Mouse (Mus musculus) gastrocnemius, postnatal 14 days (tissue): Measurements from ENCODE around the gene Gm49403. TPM values are rescaled to one million over a fixed set of nuclear protein-coding genes. Genes with fewer than 3 reads are reported as not detected.
"Not testable (repeated sequence)": the region's sequence is repeated elsewhere in the genome, so short reads cannot be mapped to it uniquely, and the experiment has no call there.

ENCODE experiments used
- DNase-seq: peaks from one replicate; pipeline ENCODE4 v3.0.0; 2021; ENCODE audit warnings: mixed read lengths
- intact Hi-C: fragments of 180-260 bp; cut with DNase I; formaldehyde crosslinking; loops from one replicate; pipeline ENCODE4 v1.15.1; 2025; ENCODE audit warnings: low total_unique reads
- long read RNA-seq, 2 experiments: library from polyadenylated mRNA; stranded (forward); transcript quantifications; one replicate each; pipeline ENCODE4 v2.0.0; 2021
- total RNA-seq, 2 experiments: library from RNA; stranded (reverse); gene quantifications; 2 replicates each; pipeline ENCODE4 v1.2.3; 2021

Gm49403 gene
- not detected for total RNA-seq
- long read RNA-seq, experiment 1 = 0 reads
- long read RNA-seq, experiment 2 = 0 reads

DNA sequence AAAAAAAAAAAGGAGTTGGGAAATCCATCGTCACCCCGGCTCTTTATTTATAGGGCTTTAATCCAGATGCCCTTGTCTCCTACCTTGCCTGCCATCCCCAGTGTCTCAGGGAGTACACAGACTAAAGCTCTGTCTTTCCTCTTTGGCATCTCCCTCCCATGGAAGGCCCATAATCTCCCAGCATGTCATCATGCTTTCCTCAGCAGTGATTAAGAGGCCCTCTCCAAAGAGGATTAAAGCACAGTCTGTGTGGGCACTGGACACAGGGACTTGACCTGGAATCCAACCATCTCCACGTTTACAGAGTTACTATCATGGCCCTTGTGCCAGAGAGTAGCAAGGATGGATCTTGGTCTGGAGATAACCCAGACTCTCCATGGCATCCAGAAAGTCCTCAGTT lies at the start of gene Gm49403, which contains the start of gene Lbhd1:
Gm49403 (plus strand) TSS at position 315 of the 400 bp plus-strand sequence.
Lbhd1 (plus strand) TSS at position 117 of the 400 bp plus-strand sequence.
- DNase-seq = no peak
- intact Hi-C loops = no loop called here

DNA sequence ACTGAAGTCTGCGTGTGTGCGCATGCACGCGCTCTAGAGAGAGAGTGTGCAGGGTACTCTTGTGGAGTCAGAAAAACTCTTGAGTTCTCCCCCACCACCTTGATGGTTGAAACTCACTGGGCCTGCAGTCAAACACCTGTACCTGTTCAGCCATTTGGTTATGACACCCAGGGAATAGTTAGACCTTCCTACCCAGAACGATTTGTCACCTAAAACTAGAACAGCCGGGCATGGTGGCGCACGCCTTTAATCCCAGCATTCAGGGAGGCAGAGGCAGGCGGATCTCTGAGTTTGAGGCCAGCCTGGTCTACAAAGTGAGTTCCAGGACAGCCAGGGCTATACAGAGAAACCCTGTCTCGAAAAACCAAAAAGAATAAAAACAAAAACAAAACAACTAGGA lies 47.4 kb upstream of the Gm49403 start:
- intact Hi-C loops, DNase-seq: not testable (repeated sequence)

DNA sequence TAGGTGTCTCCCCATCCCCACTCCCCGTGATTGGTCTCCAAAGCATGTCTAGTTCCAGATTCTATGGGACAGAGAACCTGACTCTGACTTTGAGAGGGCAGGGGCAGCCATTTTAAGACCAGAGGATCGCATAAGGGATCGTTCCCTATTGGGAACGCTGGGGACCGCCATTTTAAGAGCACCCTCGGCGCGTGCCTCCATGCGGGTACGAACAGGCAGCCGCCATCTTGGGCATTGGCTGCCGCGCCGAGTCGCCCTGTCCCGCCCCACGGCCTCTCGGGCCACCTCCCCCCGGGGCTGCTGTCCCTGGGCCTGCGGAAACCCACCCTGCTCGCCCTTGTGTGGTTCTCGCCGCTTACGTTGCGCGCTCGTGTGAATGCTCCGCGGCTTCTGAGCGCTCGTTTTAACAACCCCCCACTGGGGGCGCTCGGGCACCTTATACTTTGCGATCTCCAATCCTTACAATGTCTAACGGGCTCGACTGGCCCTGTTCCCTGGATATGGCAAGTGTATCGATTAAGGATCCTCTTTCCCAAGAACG lies 46.4 kb upstream of the Gm49403 start, which contains the start of gene Bscl2:
Bscl2 (plus strand) TSS at position 217 of the 541 bp plus-strand sequence.
- peak; percentile 82 for DNase-seq
- intact Hi-C loops = no loop called here

DNA sequence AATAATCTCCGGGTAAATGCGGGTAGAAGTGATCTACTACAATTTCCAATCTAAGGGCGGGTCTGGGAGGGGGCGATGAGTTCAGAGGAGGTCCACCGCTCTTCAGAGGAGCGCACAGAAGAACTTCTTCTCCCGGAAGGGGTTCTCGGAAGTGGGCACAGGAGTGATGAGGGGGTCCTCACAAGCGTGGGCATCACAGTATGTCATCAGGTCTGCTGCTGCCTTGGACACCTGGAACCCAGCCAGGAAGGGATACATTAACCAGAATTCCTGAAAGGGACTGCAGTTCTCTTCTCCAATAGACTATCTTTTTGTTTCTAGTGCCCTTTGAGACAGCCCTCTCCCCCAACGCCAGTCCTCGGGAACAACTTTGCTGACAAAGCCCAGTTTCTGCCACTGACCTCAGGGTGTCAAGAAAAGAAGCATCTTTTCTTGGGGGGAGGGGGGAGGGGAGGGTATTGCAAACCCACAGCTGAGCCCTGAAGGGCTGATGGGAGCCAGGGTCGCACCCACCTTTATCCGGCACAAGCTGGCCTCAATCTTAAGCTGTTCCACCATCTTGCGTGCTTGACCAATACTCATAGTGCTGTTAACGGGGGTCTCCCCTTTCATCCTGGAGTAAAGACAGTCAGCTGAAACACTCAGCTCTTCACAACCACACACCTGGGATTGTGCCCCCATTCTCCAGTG lies 45.5 kb upstream of the Gm49403 start:
- intact Hi-C loops = no loop called here
- DNase-seq = peak; percentile 38

DNA sequence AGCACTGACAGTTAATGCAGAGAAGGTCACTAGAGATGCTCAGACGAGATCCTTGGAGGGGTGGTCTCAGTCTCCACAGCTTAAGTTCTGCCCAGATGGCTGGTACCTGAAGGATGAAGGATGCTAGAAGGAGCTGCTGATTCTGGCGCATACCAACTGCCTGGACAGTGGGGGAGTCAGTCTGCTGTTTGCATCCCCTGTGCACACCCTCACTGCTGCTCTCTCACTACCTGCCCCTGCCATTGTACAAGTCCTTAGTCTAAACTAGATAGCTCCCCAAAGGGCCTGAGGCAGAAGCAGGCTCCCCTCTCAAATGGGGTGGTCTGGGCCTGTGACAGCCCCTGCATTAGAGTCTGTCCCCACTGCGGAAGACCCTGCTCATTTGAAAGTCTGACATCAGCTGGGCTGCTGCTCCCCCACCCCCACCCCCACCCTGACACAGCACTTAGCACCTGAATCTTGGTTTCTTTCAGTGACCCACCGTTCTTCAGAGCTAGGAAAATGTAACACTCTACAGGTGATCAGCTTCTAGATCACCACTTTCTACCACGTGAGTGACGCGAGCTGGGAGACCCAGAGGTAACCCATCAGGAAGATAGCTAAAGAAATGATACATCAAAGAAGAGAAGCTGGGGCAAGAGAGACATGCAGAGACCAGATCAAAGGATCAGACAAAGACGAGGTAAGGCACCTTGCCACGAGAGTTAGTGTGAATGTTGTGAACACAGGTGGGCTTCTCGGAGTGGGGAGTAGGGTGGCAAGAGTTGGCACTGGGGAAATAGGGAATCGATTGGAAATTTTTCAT lies 44.4 kb upstream of the Gm49403 start, which contains the start of gene Gng3:
Gng3 (minus strand) TSS at position 92 of the 805 bp plus-strand sequence.
- no peak for DNase-seq
- intact Hi-C loops = no loop called here

DNA sequence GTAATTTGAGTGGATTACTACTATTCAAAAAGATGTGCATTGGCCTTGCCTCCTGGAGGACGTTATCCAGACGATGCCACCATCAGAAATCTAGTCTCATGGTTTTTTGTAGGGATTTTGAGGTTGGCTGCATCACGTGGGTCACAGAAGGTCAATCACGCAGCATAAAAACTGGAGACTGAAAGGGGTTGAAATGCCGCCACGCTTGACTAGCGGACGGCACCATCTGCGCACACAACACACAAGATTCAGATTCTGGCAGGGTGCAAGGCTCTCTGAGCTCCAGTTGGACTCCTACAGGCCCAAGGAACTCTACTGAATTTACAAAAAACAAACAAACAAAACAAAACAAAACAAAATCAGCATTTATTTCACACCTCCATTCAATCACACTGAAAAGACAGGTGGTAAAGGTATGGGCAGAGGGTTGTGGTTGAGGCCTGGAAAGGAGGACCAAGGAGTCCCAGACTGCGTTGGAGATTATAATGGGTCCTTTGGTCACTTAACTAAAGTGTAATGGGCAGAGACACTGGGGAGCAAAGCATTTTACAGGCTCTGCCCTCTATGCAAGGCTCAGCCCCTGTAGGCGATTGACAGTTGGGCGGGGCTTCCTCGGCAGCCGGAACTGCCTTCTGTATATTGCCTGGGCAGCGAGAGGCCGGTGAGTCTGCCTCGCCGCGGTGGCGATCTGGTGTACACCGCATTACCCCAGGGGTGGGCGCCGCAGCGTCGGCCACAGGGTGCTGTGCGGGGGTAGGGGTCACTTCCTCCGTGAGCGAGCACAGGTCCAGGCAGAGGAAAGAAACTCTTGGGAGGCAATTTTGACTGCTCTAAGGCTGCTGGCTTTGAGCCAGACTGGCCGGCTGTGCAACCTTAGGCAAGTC lies 43.6 kb upstream of the Gm49403 start:
- intact Hi-C loops = no loop called here
- peak; percentile 76 for DNase-seq

DNA sequence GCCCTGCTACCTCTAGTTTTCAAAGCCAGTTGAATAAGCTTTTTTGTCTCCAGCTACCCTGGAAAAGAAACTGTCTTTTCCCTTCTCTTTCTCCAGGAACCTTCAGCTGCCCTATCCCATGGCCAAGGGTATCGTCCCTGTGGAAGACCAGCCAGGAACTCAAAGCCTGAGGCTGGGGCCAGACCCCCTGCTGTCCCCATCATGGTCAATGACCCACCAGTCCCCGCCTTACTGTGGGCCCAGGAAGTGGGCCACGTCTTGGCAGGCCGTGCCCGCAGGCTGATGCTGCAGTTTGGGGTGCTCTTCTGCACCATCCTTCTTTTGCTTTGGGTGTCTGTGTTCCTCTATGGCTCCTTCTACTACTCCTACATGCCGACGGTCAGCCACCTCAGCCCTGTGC lies 42.7 kb upstream of the Gm49403 start:
- DNase-seq = no peak
- intact Hi-C loops = no loop called here

DNA sequence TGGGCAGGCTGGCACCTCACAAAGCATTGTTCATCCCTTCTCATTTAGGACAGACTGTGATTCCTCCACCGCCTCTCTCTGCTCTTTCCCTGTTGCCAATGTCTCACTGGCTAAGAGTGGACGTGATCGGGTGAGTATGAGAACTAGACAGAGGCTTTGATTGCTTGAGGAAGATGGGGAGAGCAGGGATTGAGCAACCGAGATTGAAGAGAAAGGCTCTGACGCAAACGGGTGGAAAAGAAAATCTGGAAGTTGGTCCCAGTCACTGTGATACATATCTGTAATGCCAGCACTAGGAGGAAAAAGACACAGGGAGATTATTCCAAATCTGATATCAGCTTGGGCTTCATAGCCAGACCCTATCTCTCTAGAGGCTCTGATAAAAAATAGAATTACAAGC lies 40.8 kb upstream of the Gm49403 start:
- no peak for DNase-seq
- intact Hi-C loops = no loop called here

GRCm38 (mm10) chr19:8844371-8845129 lies 39.2 kb upstream of the Gm49403 start:
- intact Hi-C loops = loop anchor here (5.0 kb wide), 2 partner anchors 118 to 263 kb away; no protein-coding TSS in a partner anchor
- peak; percentile 76 for DNase-seq

DNA sequence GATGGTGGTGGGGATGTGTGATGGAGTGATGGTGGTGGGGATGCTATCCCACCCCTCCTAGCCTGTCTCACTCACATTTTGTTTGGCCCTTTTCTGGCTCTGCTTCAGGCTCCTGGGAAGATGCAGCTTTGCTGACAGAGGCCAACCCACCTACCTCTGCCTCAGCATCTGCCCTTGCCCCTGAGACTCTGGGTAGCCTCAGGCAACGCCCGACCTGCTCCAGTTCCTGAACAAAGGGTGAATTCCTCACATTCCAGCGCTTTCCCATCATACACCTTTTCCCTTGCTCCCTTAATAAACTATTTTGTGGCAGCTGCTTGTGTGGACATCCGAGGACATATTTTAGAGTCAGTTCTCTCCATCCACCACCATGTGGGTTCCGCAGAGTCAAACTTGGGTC lies 35.4 kb upstream of the Gm49403 start:
- intact Hi-C loops = loop anchor here (5.0 kb wide), 2 partner anchors 114 to 259 kb away; no protein-coding TSS in a partner anchor
- no peak for DNase-seq

- intact Hi-C loops = no loop called here
- peak; percentile 71 for DNase-seq
Observed at GRCm38 (mm10) chr19:8850402-8850901, 33.3 kb upstream of the Gm49403 start, which contains the start of gene Lrrn4cl. Gene Lrrn4cl, plus strand, starts transcription at chr19:8850768.

GRCm38 (mm10) chr19:8851639-8852038 lies 32.1 kb upstream of the Gm49403 start:
- no peak for DNase-seq
- intact Hi-C loops = no loop called here

GRCm38 (mm10) chr19:8852236-8852928 lies 31.3 kb upstream of the Gm49403 start:
- peak; percentile 61 for DNase-seq
- intact Hi-C loops = no loop called here

DNA sequence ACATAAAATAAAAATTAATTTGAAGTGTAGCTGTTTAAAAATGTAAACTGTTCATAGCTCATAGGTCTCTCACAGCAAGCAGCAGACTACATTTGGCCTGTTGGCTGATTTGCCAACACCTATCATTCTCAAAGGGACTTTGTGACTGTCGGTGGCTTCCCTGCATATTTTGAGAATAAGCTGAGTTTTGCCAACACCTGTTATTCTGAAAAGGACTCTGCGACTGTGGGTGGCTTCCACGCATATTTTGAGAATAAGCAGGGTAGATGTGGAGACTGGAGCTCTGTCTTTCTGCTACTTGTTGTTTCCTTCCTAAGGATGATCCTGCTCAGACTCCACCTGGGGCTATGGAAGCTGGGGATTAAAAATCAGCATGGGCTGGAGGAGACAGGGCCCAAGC lies 30.6 kb upstream of the Gm49403 start:
- no peak for DNase-seq
- intact Hi-C loops = no loop called here

DNA sequence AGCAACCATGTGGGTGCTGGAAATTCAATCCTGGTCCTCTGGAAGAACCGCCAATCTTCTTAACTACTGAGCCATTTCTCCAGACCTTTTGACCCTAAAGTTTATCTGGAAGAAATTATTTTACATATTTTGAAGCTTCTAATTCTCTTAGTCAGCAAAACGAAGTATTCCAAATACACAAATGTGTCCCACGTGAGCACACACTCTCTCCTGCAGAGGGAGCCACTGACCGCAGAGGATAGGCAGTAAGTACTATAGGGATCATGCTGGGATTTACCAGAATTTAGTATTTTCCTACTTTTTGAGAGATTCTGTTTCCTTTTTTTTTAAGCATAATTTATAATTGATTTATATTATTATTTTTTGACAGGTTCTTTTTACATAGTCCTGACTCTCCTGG lies 26.0 kb upstream of the Gm49403 start:
- intact Hi-C loops = no loop called here
- DNase-seq = peak; percentile 46

DNA sequence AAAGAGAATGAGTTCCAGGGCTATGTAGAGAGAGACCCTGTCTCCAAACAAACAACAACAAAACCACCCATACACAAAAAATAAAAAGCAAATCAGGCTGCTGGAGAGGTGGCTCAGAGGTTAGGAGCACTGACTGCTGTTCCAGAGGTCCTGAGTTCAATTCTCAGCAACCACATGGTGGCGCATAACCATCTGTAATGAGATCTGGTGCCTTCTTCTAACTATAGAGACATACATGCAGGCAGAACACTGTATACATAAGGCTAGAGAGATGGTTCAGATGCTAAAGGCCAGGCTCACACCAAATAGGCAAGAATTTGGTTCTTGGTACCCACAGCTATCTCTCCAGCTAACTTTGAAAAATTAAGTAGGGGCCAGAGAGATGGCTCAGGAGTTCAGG lies 24.7 kb upstream of the Gm49403 start:
- intact Hi-C loops = no loop called here
- DNase-seq = no peak

DNA sequence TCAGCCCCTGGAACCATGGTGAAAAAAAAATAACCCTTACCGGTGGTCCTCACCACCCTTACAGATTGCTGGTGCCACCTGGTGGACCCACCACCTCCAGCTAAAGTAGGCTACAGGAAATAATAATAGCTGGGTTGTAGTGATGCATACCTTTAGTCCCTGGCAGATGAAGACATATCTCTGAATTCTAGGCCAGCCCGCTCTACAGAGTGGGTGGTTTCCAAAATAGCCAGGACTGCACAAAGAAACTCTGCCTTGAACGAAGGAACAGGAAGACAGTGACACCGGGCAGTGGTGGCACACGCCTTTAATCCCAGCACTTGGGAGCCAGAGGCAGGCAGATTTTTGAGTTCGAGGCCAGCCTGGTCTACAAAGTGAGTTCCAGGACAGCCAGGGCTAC lies 19.5 kb upstream of the Gm49403 start:
- intact Hi-C loops = no loop called here
- DNase-seq = no peak

GRCm38 (mm10) chr19:8870381-8870780 lies 13.3 kb upstream of the Gm49403 start:
- DNase-seq, intact Hi-C loops: not testable (repeated sequence)
